Mouse (Mus musculus) myocyte (in vitro differentiated cells): ENCODE measurements around the gene Ky.

Experiments used
- POLR2A ChIP-seq: IDR thresholded peaks from one replicate; pipeline ENCODE4 v1.6.1; 2011; ENCODE audit warnings: low read depth, mild to moderate bottlenecking, control low read depth, moderate library complexity; ENCODE audit not compliant: insufficient read length
- TCF3 ChIP-seq: IDR thresholded peaks from one replicate; pipeline ENCODE4 v1.6.1; 2011; ENCODE audit warnings: low read depth, control low read depth; ENCODE audit not compliant: insufficient read length

- TF ChIP-seq POLR2A (no peak), TCF3 (no peak)
These were observed 23.5 kb downstream of the Ky start for GRCm38 (mm10) chr9:102529008-102529407.
